Mouse (Mus musculus): ENCODE measurements around the gene Gm49510. TPM values are rescaled to one million over a fixed set of nuclear protein-coding genes. Genes with fewer than 3 reads are reported as not detected.
A peak's percentile ranks its signal among the peaks of the same experiment; 100 is the strongest.

Gene Gm49510
- 0.10 and 0.42 TPM in 2 replicates for polyA plus RNA-seq (2015; fragmentation: Nextera tagmentation; extraction: Ambion mirVana)

GRCm38 (mm10) chr15:78899409-78899739 lies at the start of gene Gm49510:
Gene Gm49510 (plus strand): TSS chr15:78899667.
- Histone ChIP-seq H3K4me2 (replicated peaks; ENCODE audit: low read depth, low read length) (peak within 1 kb of the TSS; percentile 91), H3K9ac (replicated peaks; ENCODE audit: low read depth) (peak within 1 kb of the TSS; percentile 58), H3K4me3 (ENCODE audit: low read depth, low read length) (peak within 1 kb of the TSS; percentile 69), H3K27ac (ENCODE audit: low read length) (peak within 1 kb of the TSS; percentile 62), H3K4me1 (ENCODE audit: insufficient read depth, low read depth, low read length) (peaks cover 23% of the 10 kb centered on the region), H3K27me3 (replicated peaks; ENCODE audit: insufficient read depth, low read length) (no peaks in the 10 kb centered on the region), H3K36me3 (ENCODE audit: insufficient read depth, low read length) (peaks cover 4% of the 10 kb centered on the region; the same call in 1 of the 2 replicates), H3K9me3 (ENCODE audit: low read length) (no peaks in the 10 kb centered on the region)
- 2% methylated on average over 17 of the region's 20 CpGs for WGBS
- no peak for ATAC-seq
- TF ChIP-seq EP300 (IDR thresholded peaks at IDR 0.05), result no peak
- TF ChIP-seq CTCF (IDR thresholded peaks at IDR 0.05), result no peak
- DNase-seq (ENCODE audit: low spot score), result no peak

GRCm38 (mm10) chr15:78850059-78850824 lies 49.2 kb upstream of the Gm49510 start:
- DNase-seq (ENCODE audit: low spot score), result no peak
- TF ChIP-seq CTCF (IDR thresholded peaks at IDR 0.05) (no peak), EP300 (IDR thresholded peaks at IDR 0.05) (0 out of 2 replicates have a peak, but pooled peaks have one; percentile 23)
- 0 out of 2 replicates have a peak overlapping the region, but pooled peaks have one; percentile 16 for H3K27ac ChIP-seq (ENCODE audit: low read length)
- peaks cover 25% of the 10 kb centered on the region for H3K4me1 ChIP-seq (ENCODE audit: insufficient read depth, low read depth, low read length)
- peak; percentile 1; the same call in 1 of the 2 replicates for ATAC-seq
- H3K9me3 ChIP-seq (ENCODE audit: low read length), result no peaks in the 10 kb centered on the region
- no peak overlapping the region for H3K9ac ChIP-seq (replicated peaks; ENCODE audit: low read depth)
- no peak overlapping the region for H3K4me2 ChIP-seq (replicated peaks; ENCODE audit: low read depth, low read length)
- no peak overlapping the region for H3K4me3 ChIP-seq (ENCODE audit: low read depth, low read length)
- 49% methylated on average over 14 of the region's 15 CpGs for WGBS
- H3K27me3 ChIP-seq (replicated peaks; ENCODE audit: insufficient read depth, low read length), result no peaks in the 10 kb centered on the region
- peaks cover 24% of the 10 kb centered on the region; the same call in 1 of the 2 replicates for H3K36me3 ChIP-seq (ENCODE audit: insufficient read depth, low read length)

GRCm38 (mm10) chr15:78850944-78851343 lies 48.5 kb upstream of the Gm49510 start:
- Histone ChIP-seq H3K9me3 (ENCODE audit: low read length) (no peaks in the 10 kb centered on the region), H3K36me3 (ENCODE audit: insufficient read depth, low read length) (peaks cover 24% of the 10 kb centered on the region; the same call in 1 of the 2 replicates), H3K4me3 (ENCODE audit: low read depth, low read length) (no peak overlapping the region), H3K27ac (ENCODE audit: low read length) (0 out of 2 replicates have a peak overlapping the region, but pooled peaks have one; percentile 26), H3K27me3 (replicated peaks; ENCODE audit: insufficient read depth, low read length) (no peaks in the 10 kb centered on the region), H3K9ac (replicated peaks; ENCODE audit: low read depth) (no peak overlapping the region), H3K4me1 (ENCODE audit: insufficient read depth, low read depth, low read length) (peaks cover 18% of the 10 kb centered on the region), H3K4me2 (replicated peaks; ENCODE audit: low read depth, low read length) (no peak overlapping the region)
- peak; percentile 36 for DNase-seq (ENCODE audit: low spot score)
- 23% methylated on average over 6 of the region's 6 CpGs for WGBS
- TF ChIP-seq CTCF (IDR thresholded peaks at IDR 0.05), result no peak
- TF ChIP-seq EP300 (IDR thresholded peaks at IDR 0.05), result no peak
- ATAC-seq, result no peak

GRCm38 (mm10) chr15:78851505-78852153 lies 47.8 kb upstream of the Gm49510 start:
- Histone ChIP-seq H3K27ac (ENCODE audit: low read length) (0 out of 2 replicates have a peak overlapping the region, but pooled peaks have one; percentile 26), H3K4me3 (ENCODE audit: low read depth, low read length) (no peak overlapping the region), H3K36me3 (ENCODE audit: insufficient read depth, low read length) (peaks cover 19% of the 10 kb centered on the region; the same call in 1 of the 2 replicates), H3K4me2 (replicated peaks; ENCODE audit: low read depth, low read length) (no peak overlapping the region), H3K4me1 (ENCODE audit: insufficient read depth, low read depth, low read length) (peaks cover 14% of the 10 kb centered on the region), H3K9me3 (ENCODE audit: low read length) (no peaks in the 10 kb centered on the region), H3K9ac (replicated peaks; ENCODE audit: low read depth) (no peak overlapping the region), H3K27me3 (replicated peaks; ENCODE audit: insufficient read depth, low read length) (no peaks in the 10 kb centered on the region)
- peak; percentile 86 for ATAC-seq
- TF ChIP-seq EP300 (IDR thresholded peaks at IDR 0.05), result no peak
- peak; percentile 96 for TF ChIP-seq CTCF (IDR thresholded peaks at IDR 0.05)
- DNase-seq (ENCODE audit: low spot score), result peak; percentile 95
- 9% methylated on average over 13 of the region's 13 CpGs for WGBS

GRCm38 (mm10) chr15:78855303-78855965 lies 44.0 kb upstream of the Gm49510 start, which contains the start of gene Lgals2:
Gene Lgals2 (minus strand): TSS chr15:78855529.
- Histone ChIP-seq H3K4me2 (replicated peaks; ENCODE audit: low read depth, low read length) (no peak within 1 kb of the TSS), H3K27me3 (replicated peaks; ENCODE audit: insufficient read depth, low read length) (no peaks in the 10 kb centered on the region), H3K9me3 (ENCODE audit: low read length) (no peaks in the 10 kb centered on the region), H3K36me3 (ENCODE audit: insufficient read depth, low read length) (no peaks in the 10 kb centered on the region), H3K4me1 (ENCODE audit: insufficient read depth, low read depth, low read length) (peaks cover 4% of the 10 kb centered on the region), H3K4me3 (ENCODE audit: low read depth, low read length) (no peak within 1 kb of the TSS), H3K9ac (replicated peaks; ENCODE audit: low read depth) (no peak within 1 kb of the TSS), H3K27ac (ENCODE audit: low read length) (no peak within 1 kb of the TSS)
- 59% methylated on average over 8 of the region's 8 CpGs for WGBS
- DNase-seq (ENCODE audit: low spot score), result no peak
- no peak for TF ChIP-seq CTCF (IDR thresholded peaks at IDR 0.05)
- TF ChIP-seq EP300 (IDR thresholded peaks at IDR 0.05), result no peak
- no peak for ATAC-seq

- Histone ChIP-seq H3K4me2 (replicated peaks; ENCODE audit: low read depth, low read length) (no peak overlapping the region), H3K4me1 (ENCODE audit: insufficient read depth, low read depth, low read length) (no peaks in the 10 kb centered on the region), H3K36me3 (ENCODE audit: insufficient read depth, low read length) (no peaks in the 10 kb centered on the region), H3K27me3 (replicated peaks; ENCODE audit: insufficient read depth, low read length) (no peaks in the 10 kb centered on the region), H3K9ac (replicated peaks; ENCODE audit: low read depth) (no peak overlapping the region), H3K27ac (ENCODE audit: low read length) (no peak overlapping the region), H3K9me3 (ENCODE audit: low read length) (no peaks in the 10 kb centered on the region), H3K4me3 (ENCODE audit: low read depth, low read length) (no peak overlapping the region)
- 44% methylated on average over 7 of the region's 7 CpGs for WGBS
- DNase-seq (ENCODE audit: low spot score) (no peak), ATAC-seq (no peak)
- TF ChIP-seq EP300 (IDR thresholded peaks at IDR 0.05), result no peak
- TF ChIP-seq CTCF (IDR thresholded peaks at IDR 0.05), result no peak
Measured at GRCm38 (mm10) chr15:78857009-78857408, 42.5 kb upstream of the Gm49510 start.
